Mouse (Mus musculus) T-helper 17 cell (primary cell): Measurements from ENCODE around the gene Atrip.

Experiments
- in situ Hi-C, 2 experiments: fragments of 300-600 bp; cut with MboI, MseI; formaldehyde crosslinking; loops; 1 replicate in 1 of 2; 2 replicates in 1 of 2; pipeline ENCODE4 v1.15.1; 2025; ENCODE audit warnings: high pct_unique_total_duplicates in 2 of 2

Gene Atrip

GRCm38 (mm10) chr9:109008081-109008480, 65.8 kb downstream of the Atrip start:
- in situ Hi-C loops: loop anchor here (5.0 to 10.0 kb wide), 5 partner anchors 54 to 797 kb away; partner anchors contain the start of gene Fbxw24 (in 1 of the 2)
